Mouse (Mus musculus): ENCODE results near the gene Pycr2. TPM values are rescaled to one million over a fixed set of nuclear protein-coding genes. Genes with fewer than 3 reads are reported as not detected.
A peak's percentile ranks its signal among the peaks of the same experiment; 100 is the strongest.

Gene Pycr2
- 8.6 and 9.7 TPM in 2 replicates for polyA plus RNA-seq (2012; rRNA removed)

- Histone ChIP-seq H3K36me3 (ENCODE audit: control insufficient read depth, insufficient read depth, low read length) (no peaks in the 10 kb centered on the region), H3K27ac (ENCODE audit: control insufficient read depth, insufficient read depth, low read depth, low read length) (peak within 1 kb of the TSS; percentile 79), H3K4me1 (ENCODE audit: control insufficient read depth, insufficient read depth, low read length) (peaks cover 14% of the 10 kb centered on the region), H3K27me3 (ENCODE audit: control insufficient read depth, insufficient read depth, low read length) (no peaks in the 10 kb centered on the region), H3K4me3 (ENCODE audit: control insufficient read depth, low read depth, low read length) (peak within 1 kb of the TSS; percentile 89)
- TF ChIP-seq CTCF (IDR thresholded peaks at IDR 0.05; ENCODE audit: control insufficient read depth, insufficient read depth, insufficient replicate concordance, low read depth, low read length) (peak; percentile 9; the same call in 1 of the 2 replicates), POLR2A (IDR thresholded peaks at IDR 0.05; ENCODE audit: control insufficient read depth, low read depth, low read length) (peak; percentile 73; the same call in 1 of the 2 replicates)
Measured at GRCm38 (mm10) chr1:180904039-180904814, at the start of gene Pycr2. TSS of gene Pycr2 (plus strand) at chr1:180904293.

GRCm38 (mm10) chr1:180858763-180859162 is 45.3 kb upstream of the Pycr2 start:
- H3K27ac ChIP-seq (ENCODE audit: control insufficient read depth, insufficient read depth, low read depth, low read length) = no peak overlapping the region
- TF ChIP-seq POLR2A (IDR thresholded peaks at IDR 0.05; ENCODE audit: control insufficient read depth, low read depth, low read length) (no peak), CTCF (IDR thresholded peaks at IDR 0.05; ENCODE audit: control insufficient read depth, insufficient read depth, insufficient replicate concordance, low read depth, low read length) (no peak)
- H3K27me3 ChIP-seq (ENCODE audit: control insufficient read depth, insufficient read depth, low read length) = no peaks in the 10 kb centered on the region
- H3K4me3 ChIP-seq (ENCODE audit: control insufficient read depth, low read depth, low read length) = no peak overlapping the region
- no peaks in the 10 kb centered on the region for H3K4me1 ChIP-seq (ENCODE audit: control insufficient read depth, insufficient read depth, low read length)
- H3K36me3 ChIP-seq (ENCODE audit: control insufficient read depth, insufficient read depth, low read length) = peaks cover 4% of the 10 kb centered on the region

GRCm38 (mm10) chr1:180860030-180860429 is 44.1 kb upstream of the Pycr2 start:
- H3K36me3 ChIP-seq (ENCODE audit: control insufficient read depth, insufficient read depth, low read length) = peaks cover 6% of the 10 kb centered on the region
- no peak overlapping the region for H3K27ac ChIP-seq (ENCODE audit: control insufficient read depth, insufficient read depth, low read depth, low read length)
- no peaks in the 10 kb centered on the region for H3K27me3 ChIP-seq (ENCODE audit: control insufficient read depth, insufficient read depth, low read length)
- no peak for TF ChIP-seq POLR2A (IDR thresholded peaks at IDR 0.05; ENCODE audit: control insufficient read depth, low read depth, low read length)
- TF ChIP-seq CTCF (IDR thresholded peaks at IDR 0.05; ENCODE audit: control insufficient read depth, insufficient read depth, insufficient replicate concordance, low read depth, low read length) = no peak
- no peaks in the 10 kb centered on the region for H3K4me1 ChIP-seq (ENCODE audit: control insufficient read depth, insufficient read depth, low read length)
- no peak overlapping the region for H3K4me3 ChIP-seq (ENCODE audit: control insufficient read depth, low read depth, low read length)

GRCm38 (mm10) chr1:180863606-180864005 is 40.5 kb upstream of the Pycr2 start:
- H3K4me3 ChIP-seq (ENCODE audit: control insufficient read depth, low read depth, low read length) = no peak overlapping the region
- no peaks in the 10 kb centered on the region for H3K4me1 ChIP-seq (ENCODE audit: control insufficient read depth, insufficient read depth, low read length)
- H3K27ac ChIP-seq (ENCODE audit: control insufficient read depth, insufficient read depth, low read depth, low read length) = no peak overlapping the region
- H3K27me3 ChIP-seq (ENCODE audit: control insufficient read depth, insufficient read depth, low read length) = no peaks in the 10 kb centered on the region
- TF ChIP-seq POLR2A (IDR thresholded peaks at IDR 0.05; ENCODE audit: control insufficient read depth, low read depth, low read length) (no peak), CTCF (IDR thresholded peaks at IDR 0.05; ENCODE audit: control insufficient read depth, insufficient read depth, insufficient replicate concordance, low read depth, low read length) (peak; percentile 42; the same call in 1 of the 2 replicates)
- H3K36me3 ChIP-seq (ENCODE audit: control insufficient read depth, insufficient read depth, low read length) = peaks cover 5% of the 10 kb centered on the region

- no peaks in the 10 kb centered on the region for H3K4me1 ChIP-seq (ENCODE audit: control insufficient read depth, insufficient read depth, low read length)
- no peak overlapping the region for H3K27ac ChIP-seq (ENCODE audit: control insufficient read depth, insufficient read depth, low read depth, low read length)
- no peak for TF ChIP-seq POLR2A (IDR thresholded peaks at IDR 0.05; ENCODE audit: control insufficient read depth, low read depth, low read length)
- TF ChIP-seq CTCF (IDR thresholded peaks at IDR 0.05; ENCODE audit: control insufficient read depth, insufficient read depth, insufficient replicate concordance, low read depth, low read length) = no peak
- H3K4me3 ChIP-seq (ENCODE audit: control insufficient read depth, low read depth, low read length) = no peak overlapping the region
- H3K36me3 ChIP-seq (ENCODE audit: control insufficient read depth, insufficient read depth, low read length) = peaks cover 2% of the 10 kb centered on the region
- no peaks in the 10 kb centered on the region for H3K27me3 ChIP-seq (ENCODE audit: control insufficient read depth, insufficient read depth, low read length)
Measured at GRCm38 (mm10) chr1:180866001-180866400, 38.1 kb upstream of the Pycr2 start.

GRCm38 (mm10) chr1:180870122-180870650 is 33.9 kb upstream of the Pycr2 start:
- H3K27ac ChIP-seq (ENCODE audit: control insufficient read depth, insufficient read depth, low read depth, low read length) = no peak overlapping the region
- no peak for TF ChIP-seq POLR2A (IDR thresholded peaks at IDR 0.05; ENCODE audit: control insufficient read depth, low read depth, low read length)
- no peaks in the 10 kb centered on the region for H3K27me3 ChIP-seq (ENCODE audit: control insufficient read depth, insufficient read depth, low read length)
- no peaks in the 10 kb centered on the region for H3K36me3 ChIP-seq (ENCODE audit: control insufficient read depth, insufficient read depth, low read length)
- no peaks in the 10 kb centered on the region; the same call in 1 of the 2 replicates for H3K4me1 ChIP-seq (ENCODE audit: control insufficient read depth, insufficient read depth, low read length)
- no peak overlapping the region for H3K4me3 ChIP-seq (ENCODE audit: control insufficient read depth, low read depth, low read length)

GRCm38 (mm10) chr1:180873861-180874484 is 30.1 kb upstream of the Pycr2 start:
- Histone ChIP-seq H3K27ac (ENCODE audit: control insufficient read depth, insufficient read depth, low read depth, low read length) (no peak overlapping the region), H3K4me1 (ENCODE audit: control insufficient read depth, insufficient read depth, low read length) (no peaks in the 10 kb centered on the region; the same call in 1 of the 2 replicates), H3K36me3 (ENCODE audit: control insufficient read depth, insufficient read depth, low read length) (no peaks in the 10 kb centered on the region), H3K4me3 (ENCODE audit: control insufficient read depth, low read depth, low read length) (no peak overlapping the region), H3K27me3 (ENCODE audit: control insufficient read depth, insufficient read depth, low read length) (no peaks in the 10 kb centered on the region)
- peak; percentile 61; the same call in 1 of the 2 replicates for TF ChIP-seq CTCF (IDR thresholded peaks at IDR 0.05; ENCODE audit: control insufficient read depth, insufficient read depth, insufficient replicate concordance, low read depth, low read length)
- TF ChIP-seq POLR2A (IDR thresholded peaks at IDR 0.05; ENCODE audit: control insufficient read depth, low read depth, low read length) = no peak

All from testis, adult 2 months (tissue).